Mouse (Mus musculus) limb, embryonic 14.5 days (tissue): ENCODE measurements at regions not wholly inside any gene's neighbourhood (a gene's known extent, or its start where the extent isn't known, plus 50 kb on each side); places are given as distances from the start of the nearest gene placed in this dataset.

Source experiments
- ATAC-seq: fragments of 200-750 bp; cut with Nextera tagmentation; 2 replicates; pipeline ENCODE4 v1.8.0; 2017; ENCODE audit warnings: low read depth, moderate number of reproducible peaks, moderate TSS enrichment; ENCODE audit not compliant: low FRiP score
- DNase-seq: peaks from one replicate; pipeline ENCODE4 v3.0.0-alpha.2; 2015; ENCODE audit warnings: low spot score
- H3K27ac ChIP-seq: fragments of 300-500 bp; sonication (generic); replicated peaks from 2 replicates; pipeline ENCODE4 v1.5.1; 2014; ENCODE audit warnings: low read depth, mild to moderate bottlenecking, low read length, moderate library complexity, mixed read lengths
- H3K27me3 ChIP-seq: fragments of 300-500 bp; sonication (generic); 2 replicates; pipeline ENCODE4 v1.6.1; 2014; ENCODE audit warnings: low read length, mixed read lengths; ENCODE audit not compliant: control insufficient read depth, insufficient read depth
- H3K36me3 ChIP-seq: fragments of 300-500 bp; sonication (generic); 2 replicates; pipeline ENCODE4 v1.6.1; 2014; ENCODE audit warnings: mild to moderate bottlenecking, low read length, moderate library complexity, mixed read lengths; ENCODE audit not compliant: control insufficient read depth, insufficient read depth
- H3K4me1 ChIP-seq: fragments of 300-500 bp; sonication (generic); 2 replicates; pipeline ENCODE4 v1.6.1; 2014; ENCODE audit warnings: antibody characterized with exemption, low read length, mixed read lengths; ENCODE audit not compliant: control insufficient read depth, insufficient read depth
- H3K4me2 ChIP-seq: fragments of 300-500 bp; sonication (generic); replicated peaks from 2 replicates; pipeline ENCODE4 v1.6.1; 2014; ENCODE audit warnings: low read depth, mild to moderate bottlenecking, low read length, moderate library complexity; ENCODE audit not compliant: severe bottlenecking
- H3K4me3 ChIP-seq: fragments of 300-500 bp; sonication (generic); replicated peaks from 2 replicates; pipeline ENCODE4 v1.5.1; 2014; ENCODE audit warnings: low read length
- H3K9ac ChIP-seq: fragments of 300-500 bp; sonication (generic); 2 replicates; pipeline ENCODE4 v1.6.1; 2014; ENCODE audit warnings: mild to moderate bottlenecking, low read depth, low read length, moderate library complexity; ENCODE audit not compliant: severe bottlenecking
- H3K9me3 ChIP-seq: fragments of 300-500 bp; sonication (generic); 2 replicates; pipeline ENCODE4 v1.6.1; 2016; ENCODE audit warnings: low read length; ENCODE audit not compliant: control insufficient read depth
- POLR2A ChIP-seq: fragments of 200-500 bp; IDR thresholded peaks from 2 replicates; pipeline ENCODE4 v1.8.0; 2012; ENCODE audit warnings: inconsistent platforms, mild to moderate bottlenecking, moderate library complexity, borderline replicate concordance; ENCODE audit not compliant: insufficient read depth, insufficient read length; ENCODE audit errors: extremely low read depth
- WGBS: fragments of 180-500 bp; shearing (Covaris S2); extraction: QIAGEN DNeasy Blood & Tissue Kit; methylation state at CpG from one replicate; pipeline ENCODE4 v1.1.7; 2014; 5-methylcytosine and 5-hydroxymethylcytosine counted together

DNA sequence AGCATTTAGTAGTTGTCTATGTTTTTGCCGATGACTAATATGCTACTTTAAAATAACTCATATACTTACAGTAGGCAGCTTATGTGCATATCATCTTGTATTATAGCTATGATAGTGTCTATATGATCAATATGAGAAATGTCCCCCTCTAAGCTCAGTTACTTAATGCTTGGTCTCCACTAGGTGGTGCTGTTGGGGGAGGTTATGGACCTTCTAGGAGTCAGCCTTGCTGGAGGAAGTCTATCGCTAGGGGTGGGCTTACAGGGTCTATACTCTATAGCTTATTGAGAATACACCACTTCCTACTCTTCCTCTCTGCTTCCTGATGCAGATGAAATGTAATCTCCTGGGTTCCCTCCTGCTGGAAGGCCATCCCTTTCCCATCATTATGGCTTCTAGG, 136.7 kb upstream of the Supt20 start:
- Histone ChIP-seq H3K36me3 (no peaks in the 10 kb centered on the region), H3K4me3 (no peak overlapping the region), H3K27me3 (no peaks in the 10 kb centered on the region), H3K4me2 (no peak overlapping the region), H3K9ac (no peak overlapping the region), H3K9me3 (peaks cover 6% of the 10 kb centered on the region; the same call in 1 of the 2 replicates), H3K27ac (no peak overlapping the region), H3K4me1 (peaks cover 9% of the 10 kb centered on the region; the same call in 1 of the 2 replicates)
- no peak for TF ChIP-seq POLR2A
- ATAC-seq (no peak), DNase-seq (no peak)
- 95% methylated on average over 2 of the region's 2 CpGs for WGBS

DNA sequence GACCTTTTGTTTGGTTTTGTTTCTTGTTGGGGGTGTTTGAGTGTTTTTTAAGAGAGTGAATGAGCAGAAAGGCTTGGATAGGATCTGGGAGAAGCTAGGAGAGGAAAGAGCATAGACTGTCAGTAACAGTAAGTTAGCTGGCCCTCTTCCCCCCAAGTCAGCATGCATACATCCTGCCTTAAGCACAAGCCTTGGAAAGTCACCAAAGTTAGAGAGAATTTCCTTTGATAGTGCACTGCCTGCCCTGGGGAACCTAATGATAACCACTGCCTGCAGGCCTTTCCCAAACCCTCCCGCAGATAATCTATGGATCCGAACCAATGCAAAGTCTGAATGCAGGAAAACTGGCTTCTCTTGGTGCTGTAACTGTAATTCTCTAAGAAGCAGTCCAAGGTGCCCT, 133.6 kb upstream of the Supt20 start:
- H3K36me3 ChIP-seq: no peaks in the 10 kb centered on the region
- DNase-seq (peak; percentile 52), ATAC-seq (no peak)
- H3K4me2 ChIP-seq: no peak overlapping the region
- H3K27me3 ChIP-seq: no peaks in the 10 kb centered on the region
- TF ChIP-seq POLR2A: no peak
- H3K4me3 ChIP-seq: no peak overlapping the region
- no peak overlapping the region for H3K9ac ChIP-seq
- H3K4me1 ChIP-seq: peaks cover 9% of the 10 kb centered on the region; the same call in 1 of the 2 replicates
- peaks cover 3% of the 10 kb centered on the region; the same call in 1 of the 2 replicates for H3K9me3 ChIP-seq
- 82% methylated on average over 2 of the region's 2 CpGs for WGBS
- peak overlapping the region; percentile 55; the same call in 1 of the 2 replicates for H3K27ac ChIP-seq

DNA sequence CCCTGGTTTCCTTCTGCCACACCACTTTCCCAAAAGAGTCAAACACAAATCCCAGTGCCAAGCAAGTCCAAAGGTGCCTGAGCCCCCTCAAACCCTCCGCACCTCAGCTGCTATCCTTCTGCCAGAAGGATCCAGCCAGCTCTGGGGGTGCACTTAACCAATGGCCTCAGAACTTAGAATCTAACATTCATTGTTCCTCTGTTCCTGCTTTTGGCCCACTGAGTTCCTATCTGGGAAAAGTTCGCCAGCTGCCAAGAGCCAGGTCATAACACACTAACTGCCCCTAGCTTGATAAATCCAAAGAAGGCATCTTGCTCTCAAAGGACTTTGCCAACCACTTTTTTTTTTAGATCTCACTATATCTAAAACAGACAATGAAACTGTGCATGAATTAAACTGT, 133.1 kb upstream of the Supt20 start:
- no peak for ATAC-seq
- DNase-seq: no peak
- no peak overlapping the region for H3K4me3 ChIP-seq
- no peaks in the 10 kb centered on the region for H3K27me3 ChIP-seq
- H3K4me1 ChIP-seq: peaks cover 9% of the 10 kb centered on the region; the same call in 1 of the 2 replicates
- H3K9me3 ChIP-seq: no peaks in the 10 kb centered on the region
- peak overlapping the region; percentile 55 for H3K27ac ChIP-seq
- TF ChIP-seq POLR2A: no peak
- H3K36me3 ChIP-seq: no peaks in the 10 kb centered on the region
- H3K4me2 ChIP-seq: no peak overlapping the region
- H3K9ac ChIP-seq: no peak overlapping the region
- WGBS: 64% methylated on average over 2 of the region's 2 CpGs

DNA sequence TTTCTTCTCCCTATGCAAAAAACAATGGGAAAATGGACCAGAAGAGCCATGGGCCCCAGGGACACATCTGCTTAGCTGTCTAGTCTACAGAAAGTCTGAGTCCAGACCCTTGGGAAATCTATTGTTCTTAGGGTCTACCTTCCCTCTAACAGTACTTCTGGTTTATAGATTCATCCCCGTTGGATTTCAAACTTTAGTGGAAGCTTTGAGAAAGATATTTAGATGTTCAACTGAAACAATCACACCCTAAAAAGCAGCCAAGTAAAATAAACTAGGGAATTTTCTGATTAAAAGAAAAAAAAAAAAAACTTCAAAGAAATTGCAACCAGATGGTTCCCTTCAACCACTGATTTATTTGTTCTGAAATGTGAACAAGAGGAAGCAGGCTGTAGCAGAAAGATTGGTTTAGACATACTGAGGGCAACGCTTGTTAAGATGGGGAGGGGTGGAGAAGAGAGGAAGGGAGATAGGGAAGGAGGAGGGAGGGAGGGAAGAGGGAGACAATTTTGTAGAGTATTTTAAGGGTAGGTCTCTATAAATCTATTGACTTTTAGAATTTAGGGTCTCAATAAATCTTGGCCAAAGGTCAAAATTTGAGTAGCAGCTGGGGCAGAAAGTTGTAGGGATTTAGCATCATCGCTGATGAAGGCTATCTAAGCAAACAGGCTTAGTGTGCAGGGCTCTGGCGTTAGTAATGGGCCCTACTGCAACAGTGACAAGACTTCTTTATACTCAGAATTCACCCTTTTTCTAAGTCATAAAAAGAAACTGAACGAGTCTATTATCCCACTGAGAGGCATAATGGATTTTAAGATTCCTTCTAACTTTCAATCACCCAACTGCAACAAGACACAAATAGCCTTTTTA, 132.3 kb upstream of the Supt20 start:
- 11% methylated on average over 5 of the region's 5 CpGs for WGBS
- DNase-seq (peak; percentile 66), ATAC-seq (peak; percentile 71)
- H3K27ac ChIP-seq: peak overlapping the region; percentile 35
- H3K27me3 ChIP-seq: no peaks in the 10 kb centered on the region
- no peak overlapping the region for H3K9ac ChIP-seq
- peaks cover 9% of the 10 kb centered on the region; the same call in 1 of the 2 replicates for H3K4me1 ChIP-seq
- no peaks in the 10 kb centered on the region for H3K36me3 ChIP-seq
- H3K9me3 ChIP-seq: no peaks in the 10 kb centered on the region
- H3K4me3 ChIP-seq: no peak overlapping the region
- H3K4me2 ChIP-seq: no peak overlapping the region
- no peak for TF ChIP-seq POLR2A

DNA sequence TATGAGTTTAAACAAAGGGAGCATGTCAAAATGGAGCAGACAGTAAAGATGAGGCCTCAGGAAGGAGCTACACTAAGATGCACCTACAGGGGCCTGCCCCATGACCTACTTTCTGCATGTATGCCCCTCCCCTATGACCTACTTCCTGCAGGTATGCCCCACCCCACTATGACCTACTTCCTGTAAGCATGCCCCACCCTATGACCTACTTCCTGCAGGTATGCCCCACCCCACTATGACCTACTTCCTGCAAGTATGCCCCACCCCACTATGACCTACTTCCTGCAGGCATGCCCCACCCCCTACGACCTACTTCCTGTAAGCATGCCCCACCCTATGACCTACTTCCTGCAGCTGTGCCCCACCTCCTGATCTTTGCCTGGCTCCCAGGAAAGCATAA, 125.3 kb upstream of the Supt20 start:
- H3K9ac ChIP-seq: no peak overlapping the region
- H3K4me2 ChIP-seq: no peak overlapping the region
- no peak for TF ChIP-seq POLR2A
- no peak for ATAC-seq
- H3K4me3 ChIP-seq: no peak overlapping the region
- no peaks in the 10 kb centered on the region for H3K27me3 ChIP-seq
- 100% methylated on average over 1 of the region's 1 CpGs for WGBS
- H3K27ac ChIP-seq: no peak overlapping the region
- no peaks in the 10 kb centered on the region for H3K36me3 ChIP-seq
- H3K4me1 ChIP-seq: no peaks in the 10 kb centered on the region
- no peaks in the 10 kb centered on the region for H3K9me3 ChIP-seq
- DNase-seq: no peak
